7 mouse cellular contexts compared by ENCODE assay signal in genomic region chr4:148804780-148805160, GRCm38 (mm10). TPM values are rescaled to one million over a fixed set of nuclear protein-coding genes. Genes with fewer than 3 reads are reported as not detected.
DNase-seq lines count a peak whose midpoint lies in the region; ATAC-seq and TF ChIP-seq lines count a peak whose summit lies in the region.

No protein-coding gene starts in this region.

- no peaks in the 10 kb centered on the region for H3K4me1 ChIP-seq in lung, adult 2 months (ENCODE audit: control insufficient read depth, insufficient read depth, low read length)
- H3K4me1 ChIP-seq in forebrain, embryonic 13.5 days, result peaks cover 46% of the 10 kb centered on the region
- H3K4me1 ChIP-seq in limb, embryonic 15.5 days, result peaks cover 36% of the 10 kb centered on the region
- H3K4me1 ChIP-seq in stomach, embryonic 14.5 days (ENCODE audit: control insufficient read depth, insufficient read depth, low read length), result peaks cover 18% of the 10 kb centered on the region; the same call in 1 of the 2 replicates

- H3K4me3 ChIP-seq in lung, adult 2 months (replicated peaks; ENCODE audit: extremely low read depth, low read depth, low read length), result peak overlapping the region; percentile 73
- peak overlapping the region; percentile 58 for H3K4me3 ChIP-seq in forebrain, embryonic 13.5 days
- H3K4me3 ChIP-seq in limb, embryonic 15.5 days, result peak overlapping the region; percentile 63
- peak overlapping the region; percentile 56 for H3K4me3 ChIP-seq in stomach, embryonic 14.5 days (ENCODE audit: low read depth, low read length)

- TF ChIP-seq CTCF in lung, adult 2 months (IDR thresholded peaks at IDR 0.05; ENCODE audit: insufficient read depth, low read length), result no peak

- peak; percentile 17; the same call in 1 of the 2 replicates for ATAC-seq in forebrain, embryonic 13.5 days
- no peak for ATAC-seq in limb, embryonic 15.5 days (ENCODE audit: insufficient number of reproducible peaks, low FRiP score, low TSS enrichment, low read depth)
- ATAC-seq in stomach, embryonic 14.5 days (ENCODE audit: insufficient number of reproducible peaks, insufficient read depth, low FRiP score, low read depth), result no peak; the same call in 1 of the 2 replicates
- ATAC-seq in activated CD4-positive, CD25-positive, alpha-beta regulatory T cell, adult 4 months, result no peak

- TF ChIP-seq POLR2A in lung, adult 2 months (IDR thresholded peaks at IDR 0.05; ENCODE audit: borderline replicate concordance, extremely low read depth, low read depth, low read length), result no peak

- no peak overlapping the region for H3K27ac ChIP-seq in forebrain, embryonic 13.5 days
- H3K27ac ChIP-seq in limb, embryonic 15.5 days, result peak overlapping the region; percentile 22; the same call in 1 of the 2 replicates
- H3K27ac ChIP-seq in stomach, embryonic 14.5 days (ENCODE audit: low read length), result peak overlapping the region; percentile 53; the same call in 1 of the 2 replicates

- 1% methylated on average over 16 of the region's 16 CpGs for WGBS in lung, adult 2 months
- 3% methylated on average over 12 of the region's 16 CpGs for WGBS in forebrain, embryonic 13.5 days
- WGBS in limb, embryonic 15.5 days, result under 1% methylated on average over 16 of the region's 16 CpGs
- under 1% methylated on average over 16 of the region's 16 CpGs for WGBS in stomach, embryonic 14.5 days

- no peak for DNase-seq in lung, adult 2 months
- no peak for DNase-seq in lung, postnatal 25 days (ENCODE audit: low spot score)
- DNase-seq in spleen, postnatal 14 days (ENCODE audit: low spot score in 2 of 2), result no peak

- peak overlapping the region; percentile 99 for H3K4me2 ChIP-seq in forebrain, embryonic 13.5 days
- H3K4me2 ChIP-seq in limb, embryonic 15.5 days, result peak overlapping the region; percentile 100
- peak overlapping the region; percentile 91 for H3K4me2 ChIP-seq in stomach, embryonic 14.5 days (replicated peaks; ENCODE audit: low read depth, low read length)

- no peaks in the 10 kb centered on the region for H3K36me3 ChIP-seq in forebrain, embryonic 13.5 days (ENCODE audit: poor library complexity, severe bottlenecking)
- H3K36me3 ChIP-seq in limb, embryonic 15.5 days, result no peaks in the 10 kb centered on the region
- H3K36me3 ChIP-seq in stomach, embryonic 14.5 days (ENCODE audit: control insufficient read depth, insufficient read depth, low read length), result no peaks in the 10 kb centered on the region

- H3K9me3 ChIP-seq in forebrain, embryonic 13.5 days (replicated peaks), result no peaks in the 10 kb centered on the region
- H3K9me3 ChIP-seq in limb, embryonic 15.5 days, result no peaks in the 10 kb centered on the region
- no peaks in the 10 kb centered on the region for H3K9me3 ChIP-seq in stomach, embryonic 14.5 days (ENCODE audit: control insufficient read depth, low read depth, low read length)

- peak overlapping the region; percentile 60 for H3K9ac ChIP-seq in forebrain, embryonic 13.5 days
- H3K9ac ChIP-seq in limb, embryonic 15.5 days, result peak overlapping the region; percentile 55
- peak overlapping the region; percentile 52 for H3K9ac ChIP-seq in stomach, embryonic 14.5 days (replicated peaks; ENCODE audit: low read depth, low read length)

- H3K27me3 ChIP-seq in forebrain, embryonic 13.5 days, result peaks cover 78% of the 10 kb centered on the region
- H3K27me3 ChIP-seq in limb, embryonic 15.5 days, result peaks cover 86% of the 10 kb centered on the region
- peaks cover 14% of the 10 kb centered on the region; the same call in 1 of the 2 replicates for H3K27me3 ChIP-seq in stomach, embryonic 14.5 days (ENCODE audit: control insufficient read depth, insufficient read depth, low read length)

RNA-seq across cellular contexts. Expression of gene Casz1, which starts 0.5 kb away (rescaled TPM):
- polyA plus RNA-seq in lung, adult 2 months (2012; rRNA removed), result 68.7 and 72.5 TPM in 2 replicates
- polyA plus RNA-seq in forebrain, embryonic 13.5 days (2015; fragmentation: Nextera tagmentation; extraction: Ambion mirVana), result 1.3 and 1.9 TPM in 2 replicates
- 7.2 and 9.9 TPM in 2 replicates for polyA plus RNA-seq in limb, embryonic 15.5 days (2015; fragmentation: Nextera tagmentation; extraction: Ambion mirVana)
- 10.3 and 11.2 TPM in 2 replicates for polyA plus RNA-seq in stomach, embryonic 14.5 days (2014; fragmentation: Nextera tagmentation; extraction: Ambion mirVana)
- under 1 TPM; 0.56 to 0.75 TPM for polyA plus RNA-seq in activated CD4-positive, CD25-positive, alpha-beta regulatory T cell, adult 4 months (2017; shearing (Covaris generic))
